Mouse (Mus musculus) CH12.LX (cell line): ENCODE results near the gene Wdr38.

ENCODE experiments used
- BHLHE40 ChIP-seq: IDR thresholded peaks from 2 replicates; pipeline ENCODE4 v1.6.1; 2011; ENCODE audit warnings: mild to moderate bottlenecking, low read depth, low read length, improper control_type of control experiment
- CHD1 ChIP-seq: IDR thresholded peaks from 2 replicates; pipeline ENCODE4 v1.6.1; 2012; ENCODE audit warnings: low read depth, low read length, improper control_type of control experiment, inconsistent platforms
- CTCF ChIP-seq, 2 experiments: IDR thresholded peaks in 1 of 2; conservative IDR thresholded peaks in 1 of 2; 2 replicates each; pipeline ENCODE4 v1.5.1; 2011 to 2012; ENCODE audit warnings: low read depth in 2 of 2, low read length in 2 of 2, improper control_type of control experiment in 1 of 2, inconsistent platforms in 1 of 2, mild to moderate bottlenecking in 1 of 2, moderate library complexity in 1 of 2
- JUND ChIP-seq: conservative IDR thresholded peaks from 2 replicates; pipeline ENCODE4 v1.6.1; 2011; ENCODE audit warnings: low read depth, low read length, improper control_type of control experiment
- MYC ChIP-seq: IDR thresholded peaks from 2 replicates; pipeline ENCODE4 v1.6.1; 2011; ENCODE audit warnings: low read depth, mild to moderate bottlenecking, improper control_type of control experiment, low read length
- PAX5 ChIP-seq: IDR thresholded peaks from 2 replicates; pipeline ENCODE4 v1.6.1; 2012; ENCODE audit warnings: low read length, inconsistent platforms, mixed read lengths
- RCOR1 ChIP-seq: conservative IDR thresholded peaks from 2 replicates; pipeline ENCODE4 v1.6.1; 2012; ENCODE audit warnings: low read depth, mild to moderate bottlenecking, inconsistent platforms, low read length, improper control_type of control experiment

- TF ChIP-seq JUND: no peak
- TF ChIP-seq MYC: no peak
- TF ChIP-seq BHLHE40: no peak
- TF ChIP-seq PAX5: no peak
- TF ChIP-seq CTCF (conservative IDR thresholded peaks at IDR 0.05 in 1 of 2, IDR thresholded peaks at IDR 0.05 in 1 of 2; ENCODE audit: low read depth in 2 of 2, low read length in 2 of 2): no peak
- TF ChIP-seq RCOR1: no peak
- no peak for TF ChIP-seq CHD1
These were observed 6.2 kb downstream of the Wdr38 start for GRCm38 (mm10) chr2:39003512-39003911.
